Mouse (Mus musculus) cerebellum, adult 2 months (tissue): ENCODE data around the gene Mfap2. TPM values are rescaled to one million over a fixed set of nuclear protein-coding genes. Genes with fewer than 3 reads are reported as not detected.

ENCODE experiments used
- DNase-seq, 2 experiments: peaks; one replicate each; pipeline ENCODE4 v3.0.0; 2021
- H3K27ac ChIP-seq: fragments of 200-500 bp; 2 replicates; pipeline ENCODE4 v1.5.1; 2012; ENCODE audit warnings: low read length, control low read depth, inconsistent platforms; ENCODE audit not compliant: insufficient read depth
- H3K27me3 ChIP-seq: fragments of 200-500 bp; 2 replicates; pipeline ENCODE4 v1.6.1; 2012; ENCODE audit warnings: inconsistent platforms, mild to moderate bottlenecking, low read length, moderate library complexity; ENCODE audit not compliant: control insufficient read depth, insufficient read depth
- H3K4me1 ChIP-seq: fragments of 200-500 bp; 2 replicates; pipeline ENCODE4 v1.6.1; 2011; ENCODE audit warnings: low read length; ENCODE audit not compliant: control insufficient read depth, insufficient read depth
- H3K4me3 ChIP-seq: fragments of 200-500 bp; replicated peaks from 2 replicates; pipeline ENCODE3; 2011; ENCODE audit warnings: mild to moderate bottlenecking, low read depth, low read length, control low read depth; ENCODE audit not compliant: insufficient read depth
- CTCF ChIP-seq: fragments of 200-500 bp; IDR thresholded peaks from 2 replicates; pipeline ENCODE4 v1.5.1; 2011; ENCODE audit warnings: low read depth, mild to moderate bottlenecking, control low read depth, low read length, moderate library complexity, borderline replicate concordance; ENCODE audit not compliant: insufficient read depth
- POLR2A ChIP-seq: fragments of 200-500 bp; IDR thresholded peaks from 2 replicates; pipeline ENCODE4 v1.6.1; 2011; ENCODE audit warnings: low read length, control low read depth, borderline replicate concordance; ENCODE audit not compliant: insufficient read depth
- WGBS: fragments of 180-500 bp; shearing (Covaris S2); methylation state at CpG from one replicate; pipeline ENCODE4 v1.1.7; 2018; 5-methylcytosine and 5-hydroxymethylcytosine counted together
- polyA plus RNA-seq: library from polyadenylated mRNA; depleted of rRNA; stranded (reverse); fragments of >200 nt; gene quantifications from 2 replicates; pipeline ENCODE4 v1.2.3, GENCODE M21; 2012

Gene Mfap2
- polyA plus RNA-seq, 1 experiment = 3.4 TPM

GRCm38 (mm10) chr4:141020220-141020619 lies 10.0 kb downstream of the Mfap2 start:
- H3K27ac ChIP-seq = no peak overlapping the region
- no peak for DNase-seq
- WGBS = 85% methylated on average over 17 of the region's 17 CpGs

DNA sequence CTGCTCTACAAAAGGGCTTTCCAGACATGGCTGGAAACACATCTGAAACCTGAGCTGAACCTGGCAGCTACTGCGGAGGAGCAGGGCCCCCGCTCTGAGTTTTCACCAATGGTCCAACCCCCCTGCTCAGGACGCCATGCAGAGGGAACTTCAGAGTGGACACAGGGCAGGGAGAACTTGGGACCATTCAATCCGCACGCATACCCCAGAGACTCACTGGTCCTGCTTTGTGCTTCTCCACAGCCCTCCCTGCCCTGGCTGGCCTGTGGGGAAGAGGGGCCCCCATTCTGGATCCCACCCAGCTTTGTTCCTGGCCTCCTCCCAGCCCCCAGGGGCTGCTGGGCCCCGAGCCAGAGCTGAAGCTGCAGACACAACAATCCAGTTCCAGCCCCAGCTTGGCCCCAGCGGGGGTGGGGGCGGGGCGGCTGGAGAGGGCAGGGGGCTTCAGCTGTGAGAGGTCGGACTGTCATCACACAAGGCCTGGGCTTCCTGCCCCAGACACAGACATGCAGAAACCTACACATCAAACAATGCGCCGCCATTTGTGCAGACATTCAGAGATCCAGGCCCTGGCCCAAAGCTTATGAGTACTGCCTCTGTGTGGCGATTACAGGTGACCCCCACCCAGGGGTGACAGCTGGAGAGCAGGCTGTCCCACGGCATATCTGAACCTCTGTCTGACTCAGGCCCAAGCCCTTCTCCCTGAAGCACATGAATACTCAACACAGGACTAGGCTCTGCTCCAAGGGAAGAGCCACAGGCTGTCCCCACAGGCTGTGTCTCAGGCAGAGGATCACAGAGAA lies 10.8 kb downstream of the Mfap2 start:
- Histone ChIP-seq H3K4me3 (no peak overlapping the region), H3K4me1 (peaks cover 26% of the 10 kb centered on the region), H3K27me3 (no peaks in the 10 kb centered on the region), H3K27ac (no peak overlapping the region)
- WGBS = 37% methylated on average over 14 of the region's 14 CpGs
- DNase-seq = peak in 1 of 2 experiments; percentile 53
- TF ChIP-seq POLR2A = no peak
- no peak for TF ChIP-seq CTCF

More at GRCm38 (mm10) chr4:141020220-141020619, 10.0 kb downstream of the Mfap2 start:
- peaks cover 28% of the 10 kb centered on the region for H3K4me1 ChIP-seq
- no peak overlapping the region for H3K4me3 ChIP-seq
- H3K27me3 ChIP-seq = no peaks in the 10 kb centered on the region
- TF ChIP-seq CTCF (no peak), POLR2A (no peak)

DNA sequence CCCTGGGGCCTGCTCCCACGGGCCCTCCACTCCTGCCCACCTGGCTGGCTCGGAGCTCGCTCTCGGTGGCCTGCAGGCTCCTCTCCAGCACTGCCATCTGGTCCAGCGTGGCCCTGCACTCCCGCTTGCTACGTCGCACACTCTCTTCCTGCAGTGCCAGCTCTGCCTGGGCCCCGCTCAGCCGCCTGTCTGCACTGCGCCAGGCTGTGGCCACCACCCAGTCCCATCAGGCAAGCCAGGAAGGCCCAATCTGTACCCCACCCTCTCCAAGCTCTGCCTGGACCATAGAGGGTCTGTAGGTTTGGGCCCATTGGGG lies 11.4 kb downstream of the Mfap2 start:
- H3K27me3 ChIP-seq = no peaks in the 10 kb centered on the region
- TF ChIP-seq CTCF = no peak
- TF ChIP-seq POLR2A = no peak
- 4% methylated on average over 11 of the region's 11 CpGs for WGBS
- peak; percentile 71 to 72 for DNase-seq
- peaks cover 21% of the 10 kb centered on the region for H3K4me1 ChIP-seq
- H3K4me3 ChIP-seq = no peak overlapping the region
- H3K27ac ChIP-seq = no peak overlapping the region

DNA sequence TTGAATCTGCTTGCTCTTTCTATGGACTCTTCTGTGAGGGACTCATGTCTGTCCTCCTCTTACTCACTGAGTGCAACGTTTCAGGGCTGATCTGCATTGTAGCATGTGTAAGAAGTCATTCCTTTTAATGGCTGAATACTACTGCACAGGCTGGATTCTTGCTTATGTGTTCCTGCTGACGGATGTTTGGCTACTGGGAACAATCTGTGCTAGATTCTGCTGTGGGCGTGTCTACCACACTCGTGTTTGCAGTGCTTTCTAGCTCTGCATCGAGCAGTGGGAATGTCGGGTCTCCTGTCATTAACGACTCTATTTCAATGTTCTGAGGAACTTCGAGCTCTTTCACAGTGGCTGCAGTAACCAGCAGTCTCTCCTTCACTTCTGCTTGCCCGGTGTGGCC lies 13.8 kb downstream of the Mfap2 start:
- Histone ChIP-seq H3K4me3 (no peak overlapping the region), H3K27me3 (no peaks in the 10 kb centered on the region), H3K27ac (no peak overlapping the region), H3K4me1 (peaks cover 11% of the 10 kb centered on the region)
- DNase-seq = no peak
- TF ChIP-seq POLR2A (no peak), CTCF (no peak)
- 85% methylated on average over 9 of the region's 9 CpGs for WGBS

- WGBS = 91% methylated on average over 27 of the region's 27 CpGs
- Histone ChIP-seq H3K4me1 (peaks cover 11% of the 10 kb centered on the region), H3K27ac (no peak overlapping the region), H3K4me3 (no peak overlapping the region), H3K27me3 (no peaks in the 10 kb centered on the region)
- TF ChIP-seq POLR2A (no peak), CTCF (no peak)
- DNase-seq = no peak
Observed at GRCm38 (mm10) chr4:141024992-141025391, 14.8 kb downstream of the Mfap2 start.

GRCm38 (mm10) chr4:141030541-141031206 lies 20.5 kb downstream of the Mfap2 start:
- Histone ChIP-seq H3K4me1 (peaks cover 19% of the 10 kb centered on the region), H3K27ac (no peak overlapping the region), H3K4me3 (no peak overlapping the region), H3K27me3 (no peaks in the 10 kb centered on the region)
- TF ChIP-seq CTCF (no peak), POLR2A (no peak)
- 41% methylated on average over 17 of the region's 18 CpGs for WGBS
- DNase-seq = peak; percentile 66 to 68

DNA sequence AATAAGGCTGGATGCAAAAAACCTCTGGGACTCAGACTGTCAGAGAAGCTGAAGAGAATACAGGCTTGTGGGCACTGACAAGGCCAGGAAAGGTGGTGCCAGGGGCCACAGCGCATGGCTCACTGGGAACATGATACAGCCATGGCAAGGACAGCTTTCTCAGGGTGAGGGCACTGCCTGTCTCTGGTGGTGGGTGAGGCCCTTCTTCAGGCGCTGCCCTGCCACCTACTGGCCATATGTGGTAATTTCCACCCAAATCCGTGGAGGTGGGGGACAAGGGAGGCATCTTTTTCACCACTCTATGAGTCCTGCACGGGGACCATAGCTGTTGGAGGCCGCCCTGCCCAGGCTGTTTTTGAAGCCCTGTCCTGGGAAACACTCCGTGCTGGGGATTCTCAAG lies 21.5 kb downstream of the Mfap2 start:
- Histone ChIP-seq H3K4me3 (no peak overlapping the region), H3K4me1 (peaks cover 19% of the 10 kb centered on the region), H3K27ac (no peak overlapping the region), H3K27me3 (no peaks in the 10 kb centered on the region)
- 14% methylated on average over 6 of the region's 6 CpGs for WGBS
- TF ChIP-seq CTCF (peak; percentile 96), POLR2A (no peak)
- peak; percentile 82 to 90 for DNase-seq
